Mouse (Mus musculus) c-Kit-positive CD71-negative TER-119-negative erythroid progenitor cells, embryonic 14.5 days (primary cell): ENCODE data around the gene Glis3.

Experiments
- DNase-seq: peaks from one replicate; pipeline ENCODE4 v3.0.0-alpha.2; 2013; ENCODE audit warnings: low read depth

Gene Glis3

GRCm38 (mm10) chr19:28655166-28655565 is 24.7 kb downstream of the Glis3 start:
- no peak for DNase-seq

- no peak for DNase-seq
Observed at GRCm38 (mm10) chr19:28650836-28651235, 29.0 kb downstream of the Glis3 start.

GRCm38 (mm10) chr19:28649489-28649888 is 30.4 kb downstream of the Glis3 start:
- DNase-seq: no peak

GRCm38 (mm10) chr19:28648881-28649280 is 31.0 kb downstream of the Glis3 start:
- no peak for DNase-seq

GRCm38 (mm10) chr19:28647424-28647823 is 32.5 kb downstream of the Glis3 start:
- DNase-seq: no peak

- no peak for DNase-seq
Observed at GRCm38 (mm10) chr19:28646286-28646685, 33.6 kb downstream of the Glis3 start.

- no peak for DNase-seq
Observed at GRCm38 (mm10) chr19:28640861-28641381, 39.0 kb downstream of the Glis3 start.

- no peak for DNase-seq
Observed at GRCm38 (mm10) chr19:28635991-28636553, 43.8 kb downstream of the Glis3 start.

GRCm38 (mm10) chr19:28634986-28635385 is 44.9 kb downstream of the Glis3 start:
- DNase-seq: no peak

- DNase-seq: no peak
Observed at GRCm38 (mm10) chr19:28628416-28628815, 51.5 kb downstream of the Glis3 start.

DNA sequence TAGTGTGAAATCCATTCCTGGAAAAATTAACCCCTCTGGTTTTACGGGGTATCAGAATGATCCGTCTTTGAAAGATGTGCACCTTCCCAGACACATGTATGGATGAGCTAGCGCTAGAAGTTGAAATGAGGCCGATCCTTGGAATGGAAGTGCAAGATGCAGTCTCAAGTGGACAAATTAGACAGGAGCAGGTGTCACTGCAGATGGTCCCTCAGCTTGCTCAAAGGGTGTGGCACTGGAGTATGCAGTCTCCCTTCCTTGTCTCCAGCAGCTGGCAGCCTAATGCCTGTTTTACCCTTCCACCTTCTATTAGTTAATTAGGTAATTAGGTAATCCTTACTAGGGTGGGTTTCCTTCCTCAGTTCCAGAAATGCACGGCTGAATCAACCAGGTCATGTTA is 53.7 kb downstream of the Glis3 start:
- no peak for DNase-seq

- DNase-seq: no peak
Observed at GRCm38 (mm10) chr19:28624571-28624970, 55.3 kb downstream of the Glis3 start.

- DNase-seq: no peak
Observed at GRCm38 (mm10) chr19:28623726-28624125, 56.2 kb downstream of the Glis3 start.

GRCm38 (mm10) chr19:28621608-28622505 is 58.0 kb downstream of the Glis3 start:
- no peak for DNase-seq

- no peak for DNase-seq
Observed at GRCm38 (mm10) chr19:28617736-28618135, 62.1 kb downstream of the Glis3 start.

DNA sequence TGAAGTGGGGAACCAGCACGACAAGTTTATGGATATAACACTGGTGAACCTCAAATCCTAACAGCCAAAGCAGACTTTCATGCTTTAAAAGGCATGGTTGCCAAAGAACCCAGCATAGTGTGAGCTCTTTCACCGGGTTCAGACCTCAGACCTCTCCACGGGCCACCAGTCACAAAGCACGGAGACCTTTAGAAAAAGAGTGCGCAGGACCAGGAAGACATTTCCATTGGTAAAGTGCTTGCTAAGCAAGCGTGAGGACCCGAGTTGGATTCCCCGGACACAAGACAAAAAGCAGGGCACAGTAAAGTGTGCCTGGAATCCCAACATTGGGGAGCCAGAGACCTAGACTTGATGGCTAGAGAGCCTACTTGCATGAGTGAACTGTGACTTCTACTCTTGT is 62.7 kb downstream of the Glis3 start:
- no peak for DNase-seq

DNA sequence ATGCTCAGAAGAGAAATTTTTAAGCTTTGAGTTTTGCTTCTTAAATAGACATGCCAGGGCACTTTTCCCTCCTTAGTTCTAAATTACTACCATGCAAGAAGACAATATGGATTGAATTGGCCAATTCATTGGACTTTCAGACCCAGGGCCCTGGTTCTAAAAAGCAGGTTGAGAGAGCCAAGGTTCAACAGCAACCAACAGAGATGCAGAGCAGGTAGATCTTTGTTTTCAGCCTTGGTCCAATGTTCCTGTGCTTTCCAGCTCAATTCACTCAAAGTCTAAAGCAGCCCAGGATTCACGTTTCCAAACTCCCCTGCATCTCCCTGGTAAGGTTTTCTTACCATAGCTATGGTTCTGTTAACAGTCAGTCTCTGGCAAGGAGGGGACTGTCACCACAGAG is 63.4 kb downstream of the Glis3 start:
- DNase-seq: no peak

DNA sequence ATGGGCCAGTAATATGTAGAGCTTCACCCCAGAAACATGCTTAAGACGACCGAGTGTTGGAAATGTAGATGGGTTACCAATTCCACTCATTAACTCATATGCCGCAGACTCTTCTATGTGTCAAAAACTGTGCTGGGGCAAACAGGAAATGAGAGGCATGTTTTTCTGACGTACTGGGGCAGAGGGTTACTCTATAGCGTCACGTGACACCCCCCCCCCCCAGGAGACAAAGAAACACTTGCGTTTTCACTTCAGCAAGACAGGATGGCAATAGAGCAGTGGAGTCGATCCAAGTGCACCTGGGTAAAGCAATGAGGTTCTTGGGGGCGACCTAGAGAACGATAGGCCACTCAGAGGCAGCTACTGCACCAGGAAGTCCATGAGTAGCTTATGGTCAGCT is 67.6 kb downstream of the Glis3 start:
- no peak for DNase-seq

DNA sequence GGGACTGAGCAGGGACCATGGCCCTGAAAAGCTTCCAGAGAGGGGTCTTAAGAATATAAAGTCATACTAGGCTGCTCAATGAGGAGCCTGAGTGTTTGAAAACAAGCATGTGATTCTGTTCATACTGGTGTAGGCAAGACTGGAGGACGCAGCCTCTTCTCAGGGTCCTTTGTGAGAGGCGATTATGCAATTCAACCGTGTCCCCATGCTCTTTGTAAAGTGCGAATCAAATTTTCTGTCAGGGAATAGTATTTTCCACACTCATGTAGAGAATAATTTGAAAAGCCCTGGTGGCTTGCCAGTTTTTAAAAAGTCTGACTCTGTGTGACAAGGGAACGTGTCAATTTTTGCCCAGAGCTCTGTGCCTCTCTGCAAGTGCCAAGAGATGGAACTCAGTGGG is 71.1 kb downstream of the Glis3 start:
- DNase-seq: no peak

GRCm38 (mm10) chr19:28608277-28608676 is 71.6 kb downstream of the Glis3 start:
- DNase-seq: no peak

DNA sequence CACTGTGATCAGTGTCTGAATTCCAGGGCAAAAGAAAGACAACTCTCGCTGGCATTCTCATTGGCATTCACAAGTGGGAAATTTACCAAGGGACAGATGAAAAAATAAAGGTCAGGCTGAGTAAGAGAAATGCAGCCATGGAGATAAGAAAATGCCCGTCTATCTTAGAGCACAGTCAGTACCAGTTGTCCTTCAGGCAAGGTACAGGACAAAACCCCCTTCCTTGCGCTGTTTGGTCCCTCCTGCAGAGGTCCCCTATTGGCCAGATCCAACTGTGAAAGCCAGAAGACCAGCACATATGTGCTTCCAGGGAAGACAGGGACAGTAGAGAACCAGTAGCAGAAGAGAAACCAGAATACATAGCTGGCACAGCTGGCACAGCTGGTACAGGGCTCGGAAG is 79.0 kb downstream of the Glis3 start:
- no peak for DNase-seq

DNA sequence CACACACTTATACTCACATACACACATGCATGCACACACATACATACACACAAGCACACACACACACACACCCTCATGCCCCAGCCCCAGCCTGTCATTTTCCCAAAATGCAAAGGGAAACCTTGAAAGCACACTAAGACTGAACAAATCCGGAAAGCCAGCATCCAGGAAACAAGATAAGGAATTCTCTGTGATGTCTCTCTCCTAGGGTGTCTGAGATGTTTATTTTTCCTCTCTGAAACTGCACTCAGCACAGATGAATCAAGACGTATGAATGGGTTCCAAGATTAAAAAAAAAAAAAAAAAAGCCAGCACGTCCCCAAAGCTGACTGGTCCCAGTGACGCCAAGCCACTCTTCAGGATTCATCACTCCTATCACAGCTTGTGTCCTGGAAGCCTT is 85.7 kb downstream of the Glis3 start:
- no peak for DNase-seq

DNA sequence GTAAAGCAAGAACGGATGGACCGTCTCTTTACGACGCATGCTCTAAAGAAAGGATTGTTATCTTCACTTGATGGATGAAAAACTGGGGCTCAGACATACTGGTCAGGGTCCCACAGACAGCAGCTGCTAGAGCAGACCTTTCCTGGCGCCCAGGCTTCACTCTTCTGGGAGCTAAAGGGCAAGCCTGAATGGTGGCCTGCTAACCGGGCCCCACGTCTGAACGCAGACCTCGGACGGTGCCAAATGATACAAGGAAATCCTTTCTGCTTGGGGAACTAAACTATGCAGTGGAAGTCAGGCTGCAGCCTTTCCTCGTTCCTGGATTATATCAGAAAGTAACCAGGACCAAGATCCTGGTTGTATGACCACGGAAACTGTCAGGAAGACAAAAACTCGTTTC is 86.9 kb downstream of the Glis3 start:
- DNase-seq: no peak
